Mouse (Mus musculus) ovary, adult 2 months (tissue): ENCODE data around the gene Tmprss11d. TPM values are rescaled to one million over a fixed set of nuclear protein-coding genes. Genes with fewer than 3 reads are reported as not detected.

ENCODE experiments used
- polyA plus RNA-seq: library from polyadenylated mRNA; depleted of rRNA; stranded (reverse); fragments of >200 nt; gene quantifications from 2 replicates; pipeline ENCODE4 v1.2.3, GENCODE M21; 2012; rRNA removed

Tmprss11d gene
- 0.37 TPM in 1 of 2 replicates, not detected in the other for polyA plus RNA-seq

DNA sequence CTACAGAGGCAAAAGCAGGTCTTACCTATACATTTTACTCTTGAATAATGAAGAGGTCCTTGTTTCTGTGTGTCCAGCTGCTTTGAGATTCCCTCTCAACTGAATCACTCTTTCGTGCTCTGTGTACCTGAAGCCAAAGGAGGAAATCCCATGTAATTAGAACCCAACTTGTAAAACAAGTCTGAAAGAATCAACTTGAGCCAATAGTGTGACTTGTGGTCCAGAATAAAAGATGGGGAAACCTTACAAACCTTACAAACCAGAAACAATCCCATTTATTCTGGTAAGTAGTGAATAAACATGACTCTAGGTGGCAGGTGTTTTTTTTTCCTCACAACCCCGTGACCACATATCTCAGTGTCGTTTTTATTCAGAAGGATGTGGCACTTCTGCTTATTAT, at the start of gene Tmprss11d:
Tmprss11d (minus strand) TSS at position 101 of the 400 bp plus-strand sequence.

DNA sequence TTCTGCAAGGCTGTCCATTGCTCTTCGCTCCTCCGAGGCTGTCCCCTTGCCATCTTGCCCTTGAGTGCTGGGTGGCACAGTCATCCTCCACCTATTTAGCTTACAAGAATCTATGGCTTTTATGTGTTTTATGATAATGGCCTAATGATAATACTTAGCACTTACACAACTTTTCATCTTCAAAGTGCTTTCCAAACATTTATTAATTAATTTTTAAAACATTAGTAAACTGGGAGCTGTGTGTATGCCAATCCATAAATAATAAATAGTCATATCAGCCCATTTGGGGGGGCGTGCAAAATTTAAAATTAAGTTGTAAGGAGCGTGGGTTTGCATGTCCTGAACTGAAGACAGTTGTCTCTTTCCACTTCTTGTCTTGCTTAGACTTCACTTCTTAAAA, 84.0 kb downstream of the Tmprss11d start, which contains the start of gene Tmprss11c:
Tmprss11c (minus strand) TSS at position 101 of the 400 bp plus-strand sequence.

Other genes starting within 250 kb of the Tmprss11d start
- gene Uba6, start 200.6 kb downstream of the Tmprss11d start, polyA plus RNA-seq: 0.78 and 0.99 TPM in 2 replicates
- 0.12 and 0.24 TPM in 2 replicates for gene Gnrhr, start 175.5 kb downstream of the Tmprss11d start, polyA plus RNA-seq
- not detected in 2 replicates for gene Tmprss11c, start 84.1 kb downstream of the Tmprss11d start, polyA plus RNA-seq
- not detected in 2 replicates for gene Tmprss11a, start 95.6 kb upstream of the Tmprss11d start, polyA plus RNA-seq
- 0.08 TPM in 1 of 2 replicates, not detected in the other for gene Tmprss11g, start 145.2 kb upstream of the Tmprss11d start, polyA plus RNA-seq